Mouse (Mus musculus): ENCODE data around the gene Arfgap2. TPM values are rescaled to one million over a fixed set of nuclear protein-coding genes. Genes with fewer than 3 reads are reported as not detected.
A peak's percentile ranks its signal among the peaks of the same experiment; 100 is the strongest.

Gene Arfgap2
- polyA plus RNA-seq, 1 experiment, result 38.4 TPM

DNA sequence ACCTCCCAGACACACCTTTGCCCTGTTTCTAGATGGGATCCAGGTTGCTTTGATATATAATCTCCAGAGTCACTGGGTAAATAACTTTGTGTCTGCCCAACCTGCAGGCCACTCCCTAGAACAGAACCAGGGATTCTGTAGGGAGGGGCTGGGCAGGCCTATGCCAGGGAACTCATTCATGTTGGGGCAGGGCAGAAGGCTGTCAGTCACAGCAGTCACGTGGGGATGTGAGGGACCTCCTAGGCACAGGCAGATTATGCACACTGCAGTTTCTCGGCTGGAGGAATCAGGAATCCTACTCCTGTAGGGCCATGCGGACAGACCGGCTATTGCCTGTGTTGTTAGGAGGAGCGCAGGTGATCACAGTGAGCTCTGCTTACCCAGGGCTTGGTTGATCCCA lies 16.6 kb downstream of the Arfgap2 start:
- WGBS, result 51% methylated on average over 5 of the region's 5 CpGs
- no peaks in the 10 kb centered on the region for H3K4me1 ChIP-seq (ENCODE audit: control insufficient read depth, insufficient read depth, low read length)
- no peaks in the 10 kb centered on the region for H3K27me3 ChIP-seq (replicated peaks; ENCODE audit: control insufficient read depth, insufficient read depth, low read length)
- no peak overlapping the region for H3K4me3 ChIP-seq (ENCODE audit: insufficient read depth, low read depth, low read length)
- H3K27ac ChIP-seq (ENCODE audit: insufficient read depth, low read depth, low read length), result no peak overlapping the region
- peak; percentile 21 for DNase-seq
- H3K36me3 ChIP-seq (ENCODE audit: control insufficient read depth, insufficient read depth, low read length), result 0 out of 2 replicates have a peak, but pooled peaks cover 2% of the 10 kb centered on the region
- no peak for TF ChIP-seq POLR2A (IDR thresholded peaks at IDR 0.05; ENCODE audit: low read depth, low read length)
- TF ChIP-seq CTCF (conservative IDR thresholded peaks at IDR 0.05; ENCODE audit: insufficient read depth, insufficient read length, low read depth, low read length), result no peak

GRCm38 (mm10) chr2:91283972-91284371 lies 19.2 kb downstream of the Arfgap2 start:
- 70% methylated on average over 3 of the region's 3 CpGs for WGBS
- DNase-seq, result no peak
- Histone ChIP-seq H3K27me3 (replicated peaks; ENCODE audit: control insufficient read depth, insufficient read depth, low read length) (no peaks in the 10 kb centered on the region), H3K27ac (ENCODE audit: insufficient read depth, low read depth, low read length) (no peak overlapping the region), H3K36me3 (ENCODE audit: control insufficient read depth, insufficient read depth, low read length) (no peaks in the 10 kb centered on the region), H3K4me1 (ENCODE audit: control insufficient read depth, insufficient read depth, low read length) (no peaks in the 10 kb centered on the region), H3K4me3 (ENCODE audit: insufficient read depth, low read depth, low read length) (no peak overlapping the region)
- no peak for TF ChIP-seq CTCF (conservative IDR thresholded peaks at IDR 0.05; ENCODE audit: insufficient read depth, insufficient read length, low read depth, low read length)
- TF ChIP-seq POLR2A (IDR thresholded peaks at IDR 0.05; ENCODE audit: low read depth, low read length), result no peak

GRCm38 (mm10) chr2:91284375-91285199 lies 19.8 kb downstream of the Arfgap2 start:
- H3K4me3 ChIP-seq (ENCODE audit: insufficient read depth, low read depth, low read length), result no peak overlapping the region
- 68% methylated on average over 13 of the region's 13 CpGs for WGBS
- no peak for DNase-seq
- no peak overlapping the region for H3K27ac ChIP-seq (ENCODE audit: insufficient read depth, low read depth, low read length)
- TF ChIP-seq CTCF (conservative IDR thresholded peaks at IDR 0.05; ENCODE audit: insufficient read depth, insufficient read length, low read depth, low read length), result no peak
- TF ChIP-seq POLR2A (IDR thresholded peaks at IDR 0.05; ENCODE audit: low read depth, low read length), result no peak
- no peaks in the 10 kb centered on the region for H3K27me3 ChIP-seq (replicated peaks; ENCODE audit: control insufficient read depth, insufficient read depth, low read length)
- H3K36me3 ChIP-seq (ENCODE audit: control insufficient read depth, insufficient read depth, low read length), result no peaks in the 10 kb centered on the region
- no peaks in the 10 kb centered on the region for H3K4me1 ChIP-seq (ENCODE audit: control insufficient read depth, insufficient read depth, low read length)

DNA sequence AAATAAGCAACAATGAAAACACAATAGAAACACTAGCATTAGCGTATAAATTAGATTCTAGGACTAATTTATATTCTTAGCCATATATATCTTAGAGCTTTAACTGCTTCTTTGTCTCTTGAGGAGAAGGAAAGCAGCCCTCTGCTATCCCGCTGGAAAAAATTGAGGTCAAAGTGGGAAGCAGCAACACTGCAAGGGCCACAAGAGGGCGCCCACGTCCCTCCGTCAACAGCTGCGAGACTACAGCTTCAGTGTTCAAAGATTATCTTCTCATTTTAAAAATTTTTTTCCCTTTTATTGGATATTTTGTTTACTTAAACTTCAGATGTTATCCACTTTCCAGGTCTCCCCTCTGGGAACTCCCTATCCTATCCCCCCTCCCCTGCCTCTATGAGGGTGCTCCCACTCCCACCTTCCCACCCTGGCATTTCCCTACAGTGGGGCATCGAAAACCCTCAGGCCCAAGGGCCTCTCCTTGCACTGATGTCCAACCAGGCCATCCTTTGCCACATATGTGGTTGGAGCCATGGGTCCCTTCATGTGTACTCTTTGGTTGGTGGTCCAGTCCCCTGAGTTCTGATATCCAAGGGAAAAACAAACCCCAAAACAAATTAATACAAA lies 21.2 kb downstream of the Arfgap2 start:
- Histone ChIP-seq H3K4me3 (ENCODE audit: insufficient read depth, low read depth, low read length) (no peak overlapping the region), H3K4me1 (ENCODE audit: control insufficient read depth, insufficient read depth, low read length) (no peaks in the 10 kb centered on the region), H3K36me3 (ENCODE audit: control insufficient read depth, insufficient read depth, low read length) (no peaks in the 10 kb centered on the region), H3K27ac (ENCODE audit: insufficient read depth, low read depth, low read length) (no peak overlapping the region), H3K27me3 (replicated peaks; ENCODE audit: control insufficient read depth, insufficient read depth, low read length) (no peaks in the 10 kb centered on the region)
- TF ChIP-seq POLR2A (IDR thresholded peaks at IDR 0.05; ENCODE audit: low read depth, low read length), result no peak
- TF ChIP-seq CTCF (conservative IDR thresholded peaks at IDR 0.05; ENCODE audit: insufficient read depth, insufficient read length, low read depth, low read length), result peak; percentile 93
- DNase-seq, result peak; percentile 77
- WGBS, result 16% methylated on average over 7 of the region's 7 CpGs

DNA sequence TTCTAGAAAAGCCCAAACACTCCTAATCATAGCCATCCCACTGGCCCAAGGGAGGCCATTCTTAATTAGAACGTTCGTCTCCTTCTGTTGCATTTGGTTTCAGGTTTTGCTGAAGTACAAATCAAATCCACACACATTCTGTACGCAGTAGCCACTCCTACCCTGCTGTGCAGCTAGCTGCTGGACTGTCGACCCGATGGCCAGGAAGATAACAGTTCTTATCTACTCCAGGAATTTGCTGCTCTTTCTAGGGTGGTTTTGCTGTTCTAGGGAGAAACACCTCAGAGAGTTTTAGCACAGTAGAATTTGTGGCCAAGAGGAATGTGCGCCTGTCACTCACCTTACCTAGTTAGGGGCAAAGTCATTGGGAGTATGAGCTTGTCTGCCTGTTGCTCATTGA lies 22.8 kb downstream of the Arfgap2 start:
- Histone ChIP-seq H3K4me3 (ENCODE audit: insufficient read depth, low read depth, low read length) (no peak overlapping the region), H3K36me3 (ENCODE audit: control insufficient read depth, insufficient read depth, low read length) (no peaks in the 10 kb centered on the region), H3K27ac (ENCODE audit: insufficient read depth, low read depth, low read length) (no peak overlapping the region), H3K27me3 (replicated peaks; ENCODE audit: control insufficient read depth, insufficient read depth, low read length) (no peaks in the 10 kb centered on the region), H3K4me1 (ENCODE audit: control insufficient read depth, insufficient read depth, low read length) (no peaks in the 10 kb centered on the region)
- no peak for DNase-seq
- 77% methylated on average over 6 of the region's 6 CpGs for WGBS
- TF ChIP-seq CTCF (conservative IDR thresholded peaks at IDR 0.05; ENCODE audit: insufficient read depth, insufficient read length, low read depth, low read length) (no peak), POLR2A (IDR thresholded peaks at IDR 0.05; ENCODE audit: low read depth, low read length) (no peak)

GRCm38 (mm10) chr2:91291197-91292007 lies 26.6 kb downstream of the Arfgap2 start:
- Histone ChIP-seq H3K36me3 (ENCODE audit: control insufficient read depth, insufficient read depth, low read length) (no peaks in the 10 kb centered on the region), H3K4me3 (ENCODE audit: insufficient read depth, low read depth, low read length) (no peak overlapping the region), H3K4me1 (ENCODE audit: control insufficient read depth, insufficient read depth, low read length) (no peaks in the 10 kb centered on the region), H3K27me3 (replicated peaks; ENCODE audit: control insufficient read depth, insufficient read depth, low read length) (no peaks in the 10 kb centered on the region), H3K27ac (ENCODE audit: insufficient read depth, low read depth, low read length) (no peak overlapping the region)
- no peak for TF ChIP-seq CTCF (conservative IDR thresholded peaks at IDR 0.05; ENCODE audit: insufficient read depth, insufficient read length, low read depth, low read length)
- no peak for TF ChIP-seq POLR2A (IDR thresholded peaks at IDR 0.05; ENCODE audit: low read depth, low read length)
- WGBS, result 57% methylated on average over 12 of the region's 12 CpGs
- peak; percentile 17 for DNase-seq
